Mouse (Mus musculus) stomach, embryonic 15.5 days (tissue): ENCODE measurements around the gene Clpsl2. TPM values are rescaled to one million over a fixed set of nuclear protein-coding genes. Genes with fewer than 3 reads are reported as not detected.

Experiments used
- ATAC-seq: fragments of 200-750 bp; cut with Nextera tagmentation; 2 replicates; pipeline ENCODE4 v1.8.0; 2017; ENCODE audit warnings: low read depth, moderate number of reproducible peaks, moderate TSS enrichment; ENCODE audit not compliant: insufficient read depth, low FRiP score
- H3K27ac ChIP-seq: fragments of 300-500 bp; sonication (generic); 2 replicates; pipeline ENCODE4 v1.5.1; 2015; ENCODE audit warnings: mild to moderate bottlenecking, inconsistent platforms
- H3K27me3 ChIP-seq: fragments of 300-500 bp; sonication (generic); replicated peaks from 2 replicates; pipeline ENCODE4 v1.6.1; 2015; ENCODE audit warnings: inconsistent platforms
- H3K36me3 ChIP-seq: fragments of 300-500 bp; sonication (generic); 2 replicates; pipeline ENCODE4 v1.6.1; 2015; ENCODE audit warnings: inconsistent platforms
- H3K4me1 ChIP-seq: fragments of 300-500 bp; sonication (generic); 2 replicates; pipeline ENCODE4 v1.6.1; 2015; ENCODE audit warnings: inconsistent platforms
- H3K4me2 ChIP-seq: fragments of 300-500 bp; sonication (generic); 2 replicates; pipeline ENCODE4 v1.6.1; 2015; ENCODE audit warnings: mild to moderate bottlenecking, inconsistent platforms
- H3K4me3 ChIP-seq: fragments of 300-500 bp; sonication (generic); replicated peaks from 2 replicates; pipeline ENCODE4 v1.5.1; 2015; ENCODE audit warnings: inconsistent platforms
- H3K9ac ChIP-seq: fragments of 300-500 bp; sonication (generic); 2 replicates; pipeline ENCODE4 v1.6.1; 2015; ENCODE audit warnings: inconsistent platforms
- H3K9me3 ChIP-seq: fragments of 300-500 bp; sonication (generic); 2 replicates; pipeline ENCODE4 v1.6.1; 2016; ENCODE audit warnings: inconsistent platforms
- WGBS: fragments of 180-500 bp; shearing (Covaris S2); methylation state at CpG from one replicate; pipeline ENCODE4 v1.1.7; 2015; 5-methylcytosine and 5-hydroxymethylcytosine counted together
- microRNA-seq: library from miRNA; unstranded; fragments of <30 nt; microRNA quantifications from one replicate; pipeline ENCODE4, GENCODE M21; 2016
- polyA plus RNA-seq: library from polyadenylated mRNA; unstranded; fragments of >200 nt; fragmentation: Nextera tagmentation; extraction: Ambion mirVana; gene quantifications from 2 replicates; pipeline ENCODE4 v1.2.1, GENCODE M21; 2015

The Clpsl2 gene
- polyA plus RNA-seq, 1 experiment from 2014 or later, result not detected

GRCm38 (mm10) chr17:28601557-28602250 lies 52.5 kb downstream of the Clpsl2 start:
- H3K4me1 ChIP-seq, result no peaks in the 10 kb centered on the region

More at GRCm38 (mm10) chr17:28601557-28602250, 52.5 kb downstream of the Clpsl2 start:
- no peak overlapping the region for H3K4me3 ChIP-seq
- peaks cover 41% of the 10 kb centered on the region for H3K36me3 ChIP-seq
- H3K27me3 ChIP-seq, result no peaks in the 10 kb centered on the region
- ATAC-seq, result no peak
- no peak overlapping the region for H3K9ac ChIP-seq
- 88% methylated on average over 9 of the region's 9 CpGs for WGBS
- H3K9me3 ChIP-seq, result no peaks in the 10 kb centered on the region
- no peak overlapping the region for H3K27ac ChIP-seq
- H3K4me2 ChIP-seq, result no peak overlapping the region

Small RNAs within 50 kb of the gene (microRNA-seq; reads per million reads assigned to microRNA genes)
- gene Gm25195 (not detected), gene Mir6969 (3.3 reads per million, percentile 13 among the genes with 10 or more reads in this experiment)

Other genes with a start within 250 kb of the Clpsl2 start
- 26.9 and 29.9 TPM in 2 replicates for gene Fance, start 235.9 kb upstream of the Clpsl2 start, polyA plus RNA-seq
- 490 and 616 TPM in 2 replicates for gene Rpl10a, start 220.9 kb upstream of the Clpsl2 start, polyA plus RNA-seq
- 11.5 and 12.0 TPM in 2 replicates for gene Tead3, start 198.6 kb upstream of the Clpsl2 start, polyA plus RNA-seq
- 4.2 and 5.0 TPM in 2 replicates for gene Tulp1, start 184.2 kb upstream of the Clpsl2 start, polyA plus RNA-seq
- 24.1 and 24.6 TPM in 2 replicates for gene Fkbp5, start 31.9 kb upstream of the Clpsl2 start, polyA plus RNA-seq
- not detected in 2 replicates for gene Armc12, start 18.6 kb upstream of the Clpsl2 start, polyA plus RNA-seq
- 3,221 and 3,572 TPM in 2 replicates for gene Clps, start 11.4 kb downstream of the Clpsl2 start, polyA plus RNA-seq
- 0.85 and 1.0 TPM in 2 replicates for gene Lhfpl5, start 26.2 kb downstream of the Clpsl2 start, polyA plus RNA-seq
- gene Srpk1, start 73.3 kb downstream of the Clpsl2 start, polyA plus RNA-seq, result 75.1 and 79.2 TPM in 2 replicates
- gene Slc26a8, start 140.8 kb downstream of the Clpsl2 start, polyA plus RNA-seq, result 0.48 and 0.49 TPM in 2 replicates
- gene Mapk14, start 141.9 kb downstream of the Clpsl2 start, polyA plus RNA-seq, result 40.7 and 44.9 TPM in 2 replicates
- 3.4 TPM in 2 replicates for gene AC170998.1, start 176.7 kb downstream of the Clpsl2 start, polyA plus RNA-seq
- 95.5 and 115 TPM in 2 replicates for gene Mapk13, start 219.9 kb downstream of the Clpsl2 start, polyA plus RNA-seq